Mouse (Mus musculus) activated CD4-positive, CD25-positive, alpha-beta regulatory T cell, adult 4 months (primary cell): ENCODE data around the gene Dlgap3. TPM values are rescaled to one million over a fixed set of nuclear protein-coding genes. Genes with fewer than 3 reads are reported as not detected.

Source experiments
- ATAC-seq: one replicate; pipeline ENCODE4 v1.8.0; 2017
- polyA plus RNA-seq, 2 experiments: library from polyadenylated mRNA; unstranded; fragments of 100-300 nt; shearing (Covaris generic); gene quantifications; one replicate each; pipeline ENCODE4 v1.2.1; 2017

The Dlgap3 gene
- polyA plus RNA-seq, 2 experiments from 2014 or later: not detected

DNA sequence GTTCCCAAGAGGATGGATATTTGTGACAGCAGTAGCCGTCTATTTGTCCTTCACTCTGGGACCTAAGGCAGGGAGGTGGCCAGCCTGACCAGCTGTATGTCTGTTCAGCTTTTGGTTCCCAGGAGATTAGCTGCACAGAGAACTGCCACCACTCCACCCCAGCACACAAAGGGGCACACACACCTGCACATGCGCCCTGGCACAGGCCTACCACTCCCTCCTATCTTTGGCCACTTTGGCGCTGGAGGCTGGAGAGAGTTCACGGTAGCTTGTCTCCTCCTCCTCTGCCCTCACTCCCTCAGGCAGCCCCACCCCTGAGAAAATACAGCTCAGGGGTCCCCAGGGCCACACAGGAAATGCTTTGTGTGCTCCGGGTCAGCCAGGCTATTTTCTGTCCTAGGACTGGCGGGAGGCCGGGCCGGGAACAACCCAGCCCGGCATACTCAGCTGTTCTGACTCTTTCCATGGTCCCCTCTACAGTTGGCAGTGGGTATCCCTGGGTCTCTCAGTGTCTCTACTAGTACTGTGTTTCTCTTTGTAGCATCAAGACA lies 109.5 kb downstream of the Dlgap3 start:
- no peak for ATAC-seq

DNA sequence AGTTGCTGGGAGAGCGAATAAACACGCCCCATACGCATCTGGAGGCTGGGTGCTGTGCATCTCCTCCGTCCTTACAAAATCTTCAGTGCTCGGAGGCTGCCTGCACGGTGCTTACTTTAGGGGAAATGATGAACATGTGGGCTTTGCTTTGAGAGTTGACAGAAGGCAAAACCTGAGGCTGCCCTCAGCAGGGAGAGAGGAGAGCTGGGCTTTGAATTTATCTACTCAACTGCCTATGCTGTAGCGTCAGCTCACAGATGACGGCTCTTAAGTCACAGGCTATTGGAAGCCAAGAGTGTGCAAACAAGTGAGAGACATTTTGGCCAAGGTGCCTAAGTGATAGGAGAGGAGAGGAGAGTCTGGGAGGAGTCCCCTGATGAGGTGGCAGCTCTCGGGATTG lies 110.2 kb downstream of the Dlgap3 start:
- ATAC-seq: no peak

Other genes starting within 250 kb of the Dlgap3 start
- 10 to 100 TPM; 17.4 to 17.6 TPM for gene Zmym4, start 201.1 kb upstream of the Dlgap3 start, polyA plus RNA-seq
- 10 to 100 TPM; 39.7 to 50.1 TPM for gene Sfpq, start 147.9 kb upstream of the Dlgap3 start, polyA plus RNA-seq
- 10 to 100 TPM; 10.7 to 28.0 TPM for gene Zmym1, start 108.1 kb upstream of the Dlgap3 start, polyA plus RNA-seq
- 10 to 100 TPM; 13.1 to 14.1 TPM for gene Zmym6, start 91.8 kb upstream of the Dlgap3 start, polyA plus RNA-seq
- gene Tmem35b, start 45.5 kb upstream of the Dlgap3 start, polyA plus RNA-seq: 10 to 100 TPM; 13.9 to 16.6 TPM
- 10 to 100 TPM; 42.1 to 43.4 TPM for gene Smim12, start 74.6 kb downstream of the Dlgap3 start, polyA plus RNA-seq
- not detected for gene Gja4, start 144.8 kb downstream of the Dlgap3 start, polyA plus RNA-seq
- not detected for gene Gjb3, start 161.6 kb downstream of the Dlgap3 start, polyA plus RNA-seq
- not detected for gene Gjb4, start 184.9 kb downstream of the Dlgap3 start, polyA plus RNA-seq
- gene Gjb5, start 189.0 kb downstream of the Dlgap3 start, polyA plus RNA-seq: not detected